Mouse (Mus musculus) liver, embryonic 12.5 days (tissue): ENCODE results near the gene Fignl1. TPM values are rescaled to one million over a fixed set of nuclear protein-coding genes. Genes with fewer than 3 reads are reported as not detected.

Source experiments
- ATAC-seq: fragments of 200-750 bp; cut with Nextera tagmentation; 2 replicates; pipeline ENCODE4 v1.8.0; 2017; ENCODE audit warnings: moderate number of reproducible peaks, mild to moderate bottlenecking, moderate library complexity
- H3K27ac ChIP-seq: fragments of 300-500 bp; sonication (generic); 2 replicates; pipeline ENCODE4 v1.5.1; 2016; ENCODE audit warnings: mild to moderate bottlenecking
- H3K27me3 ChIP-seq: fragments of 300-500 bp; sonication (generic); replicated peaks from 2 replicates; pipeline ENCODE4 v1.6.1; 2016; ENCODE audit warnings: mild to moderate bottlenecking, moderate library complexity
- H3K36me3 ChIP-seq: fragments of 300-500 bp; sonication (generic); 2 replicates; pipeline ENCODE4 v1.6.1; 2016; ENCODE audit warnings: mild to moderate bottlenecking, moderate library complexity
- H3K4me1 ChIP-seq: fragments of 300-500 bp; sonication (generic); 2 replicates; pipeline ENCODE4 v1.6.1; 2016
- H3K4me2 ChIP-seq: fragments of 300-500 bp; sonication (generic); 2 replicates; pipeline ENCODE4 v1.6.1; 2016; ENCODE audit warnings: mild to moderate bottlenecking, moderate library complexity
- H3K4me3 ChIP-seq: fragments of 300-500 bp; sonication (generic); 2 replicates; pipeline ENCODE4 v1.5.1; 2016; ENCODE audit warnings: mild to moderate bottlenecking, moderate library complexity
- H3K9ac ChIP-seq: fragments of 300-500 bp; sonication (generic); 2 replicates; pipeline ENCODE4 v1.6.1; 2016; ENCODE audit warnings: mild to moderate bottlenecking, moderate library complexity
- H3K9me3 ChIP-seq: fragments of 300-500 bp; sonication (generic); replicated peaks from 2 replicates; pipeline ENCODE4 v1.6.1; 2016; ENCODE audit warnings: mild to moderate bottlenecking, moderate library complexity
- WGBS: fragments of 180-500 bp; shearing (Covaris S2); methylation state at CpG from one replicate; pipeline ENCODE4 v1.1.7; 2016; ENCODE audit not compliant: insufficient replicate concordance; 5-methylcytosine and 5-hydroxymethylcytosine counted together
- polyA plus RNA-seq: library from polyadenylated mRNA; unstranded; fragments of >200 nt; fragmentation: Nextera tagmentation; extraction: Ambion mirVana; gene quantifications from 2 replicates; pipeline ENCODE4 v1.2.1, GENCODE M21; 2016

The Fignl1 gene
- polyA plus RNA-seq, 1 experiment from 2014 or later: 126 TPM

- Histone ChIP-seq H3K9ac (no peak overlapping the region), H3K4me2 (peak overlapping the region; percentile 19; the same call in 1 of the 2 replicates), H3K4me3 (no peak overlapping the region), H3K9me3 (no peaks in the 10 kb centered on the region), H3K36me3 (no peaks in the 10 kb centered on the region), H3K27me3 (peaks cover 54% of the 10 kb centered on the region), H3K4me1 (peaks cover 82% of the 10 kb centered on the region), H3K27ac (peak overlapping the region; percentile 73)
- no peak for ATAC-seq
- WGBS: 49% methylated on average over 6 of the region's 6 CpGs
Measured at GRCm38 (mm10) chr11:11831526-11831925, 22.8 kb upstream of the Fignl1 start.

- no peak for ATAC-seq
- Histone ChIP-seq H3K4me2 (no peak overlapping the region), H3K9me3 (no peaks in the 10 kb centered on the region), H3K27me3 (peaks cover 56% of the 10 kb centered on the region), H3K9ac (no peak overlapping the region), H3K4me3 (no peak overlapping the region), H3K4me1 (peaks cover 76% of the 10 kb centered on the region), H3K27ac (peak overlapping the region; percentile 52; the same call in 1 of the 2 replicates), H3K36me3 (no peaks in the 10 kb centered on the region)
- 52% methylated on average over 12 of the region's 12 CpGs for WGBS
Measured at GRCm38 (mm10) chr11:11830884-11831495, 22.2 kb upstream of the Fignl1 start.

GRCm38 (mm10) chr11:11829161-11830000 is 20.6 kb upstream of the Fignl1 start:
- Histone ChIP-seq H3K4me2 (no peak overlapping the region), H3K27ac (no peak overlapping the region), H3K4me1 (peaks cover 73% of the 10 kb centered on the region), H3K4me3 (no peak overlapping the region), H3K9me3 (no peaks in the 10 kb centered on the region), H3K27me3 (peaks cover 68% of the 10 kb centered on the region), H3K36me3 (no peaks in the 10 kb centered on the region), H3K9ac (no peak overlapping the region)
- ATAC-seq: no peak
- 38% methylated on average over 11 of the region's 11 CpGs for WGBS

- 18% methylated on average over 6 of the region's 6 CpGs for WGBS
- peaks cover 73% of the 10 kb centered on the region for H3K4me1 ChIP-seq
- no peak overlapping the region for H3K27ac ChIP-seq
- no peak; the same call in 1 of the 2 replicates for ATAC-seq
- peaks cover 68% of the 10 kb centered on the region for H3K27me3 ChIP-seq
- H3K4me3 ChIP-seq: no peak overlapping the region
- no peak overlapping the region for H3K4me2 ChIP-seq
- H3K9ac ChIP-seq: no peak overlapping the region
- H3K9me3 ChIP-seq: no peaks in the 10 kb centered on the region
- H3K36me3 ChIP-seq: no peaks in the 10 kb centered on the region
Measured at GRCm38 (mm10) chr11:11828761-11829160, 20.0 kb upstream of the Fignl1 start.

- Histone ChIP-seq H3K9ac (no peak overlapping the region), H3K4me1 (peaks cover 73% of the 10 kb centered on the region), H3K4me3 (no peak overlapping the region), H3K36me3 (no peaks in the 10 kb centered on the region), H3K27ac (peak overlapping the region; percentile 40; the same call in 1 of the 2 replicates), H3K9me3 (no peaks in the 10 kb centered on the region), H3K27me3 (peaks cover 68% of the 10 kb centered on the region), H3K4me2 (no peak overlapping the region)
- no peak for ATAC-seq
- WGBS: 29% methylated on average over 5 of the region's 5 CpGs
Measured at GRCm38 (mm10) chr11:11828251-11828650, 19.5 kb upstream of the Fignl1 start.

- Histone ChIP-seq H3K36me3 (no peaks in the 10 kb centered on the region), H3K9ac (no peak overlapping the region), H3K9me3 (no peaks in the 10 kb centered on the region), H3K27ac (no peak overlapping the region), H3K4me3 (no peak overlapping the region), H3K4me2 (no peak overlapping the region), H3K27me3 (peaks cover 55% of the 10 kb centered on the region), H3K4me1 (peaks cover 76% of the 10 kb centered on the region)
- ATAC-seq: no peak
Measured at GRCm38 (mm10) chr11:11826475-11826874, 17.7 kb upstream of the Fignl1 start.

GRCm38 (mm10) chr11:11825670-11826069 is 16.9 kb upstream of the Fignl1 start:
- H3K4me3 ChIP-seq: no peak overlapping the region
- no peak overlapping the region for H3K9ac ChIP-seq
- WGBS: 66% methylated on average over 6 of the region's 6 CpGs
- H3K27ac ChIP-seq: peak overlapping the region; percentile 30; the same call in 1 of the 2 replicates
- no peaks in the 10 kb centered on the region for H3K36me3 ChIP-seq
- peaks cover 51% of the 10 kb centered on the region for H3K27me3 ChIP-seq
- H3K4me1 ChIP-seq: peaks cover 79% of the 10 kb centered on the region
- no peak overlapping the region for H3K4me2 ChIP-seq
- H3K9me3 ChIP-seq: no peaks in the 10 kb centered on the region
- ATAC-seq: no peak

- Histone ChIP-seq H3K9ac (no peak overlapping the region), H3K27ac (peak overlapping the region; percentile 30; the same call in 1 of the 2 replicates), H3K4me2 (no peak overlapping the region), H3K36me3 (no peaks in the 10 kb centered on the region), H3K9me3 (no peaks in the 10 kb centered on the region), H3K4me3 (no peak overlapping the region), H3K4me1 (peaks cover 80% of the 10 kb centered on the region), H3K27me3 (peaks cover 46% of the 10 kb centered on the region)
- ATAC-seq: no peak
- WGBS: 60% methylated on average over 3 of the region's 3 CpGs
Measured at GRCm38 (mm10) chr11:11824970-11825635, 16.3 kb upstream of the Fignl1 start.

- WGBS: 35% methylated on average over 12 of the region's 12 CpGs
- H3K36me3 ChIP-seq: no peaks in the 10 kb centered on the region
- peak overlapping the region; percentile 35 for H3K4me2 ChIP-seq
- H3K4me1 ChIP-seq: peaks cover 72% of the 10 kb centered on the region
- H3K4me3 ChIP-seq: no peak overlapping the region
- H3K27ac ChIP-seq: peak overlapping the region; percentile 20; the same call in 1 of the 2 replicates
- ATAC-seq: peak; percentile 57; the same call in 1 of the 2 replicates
- H3K9me3 ChIP-seq: no peaks in the 10 kb centered on the region
- H3K27me3 ChIP-seq: peaks cover 38% of the 10 kb centered on the region
- H3K9ac ChIP-seq: peak overlapping the region; percentile 35; the same call in 1 of the 2 replicates
Measured at GRCm38 (mm10) chr11:11823980-11824911, 15.5 kb upstream of the Fignl1 start.

DNA sequence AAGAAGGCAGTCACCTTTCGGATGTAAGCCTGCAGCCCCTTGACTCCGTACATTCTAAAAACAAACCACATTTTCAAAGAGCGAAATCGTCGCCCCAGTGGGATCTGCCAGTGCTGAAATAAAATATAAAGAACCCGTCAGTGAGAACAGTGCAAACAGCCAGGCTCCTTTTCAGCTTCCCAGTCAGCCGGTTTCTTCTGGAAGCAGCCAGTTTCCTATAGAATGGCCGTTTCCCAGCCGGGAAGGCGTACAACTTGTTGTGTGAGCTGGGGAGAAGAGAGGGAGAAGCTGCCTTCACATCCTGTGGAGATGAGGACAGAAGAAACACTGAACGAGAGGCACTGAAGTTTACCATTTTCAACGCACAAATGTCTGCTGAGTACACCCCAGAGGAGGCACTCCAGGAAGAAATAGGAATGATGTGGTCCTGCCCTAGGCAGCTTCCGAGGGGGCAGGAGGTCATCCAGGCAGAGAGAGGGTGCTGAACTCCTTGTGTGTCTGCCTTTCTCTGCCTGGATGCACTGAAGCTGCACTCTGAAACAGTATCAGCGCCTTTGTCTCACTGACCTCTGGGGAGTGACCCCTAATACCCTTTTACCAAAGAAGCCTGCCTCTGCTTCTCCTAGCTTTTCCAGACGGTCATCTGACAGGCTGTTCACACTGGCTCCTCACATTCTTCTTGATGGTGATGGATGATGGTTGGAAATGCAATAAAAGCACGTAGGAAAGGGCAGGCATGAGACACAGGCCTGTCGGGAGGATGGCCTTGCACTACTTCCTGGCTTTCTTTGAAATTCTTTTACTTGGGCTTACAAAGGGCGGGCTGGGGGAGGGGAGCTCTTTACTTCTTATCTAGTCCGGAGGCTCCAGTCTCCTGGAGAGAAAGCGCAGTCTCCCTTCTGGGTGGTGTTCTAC is 13.7 kb upstream of the Fignl1 start:
- 29% methylated on average over 20 of the region's 20 CpGs for WGBS
- peak overlapping the region; percentile 57 for H3K4me2 ChIP-seq
- peaks cover 21% of the 10 kb centered on the region for H3K27me3 ChIP-seq
- no peaks in the 10 kb centered on the region for H3K36me3 ChIP-seq
- H3K4me1 ChIP-seq: peaks cover 60% of the 10 kb centered on the region
- H3K9ac ChIP-seq: peak overlapping the region; percentile 65
- peak overlapping the region; percentile 6 for H3K4me3 ChIP-seq
- peak; percentile 79 for ATAC-seq
- H3K27ac ChIP-seq: peak overlapping the region; percentile 89
- no peaks in the 10 kb centered on the region for H3K9me3 ChIP-seq
